Mouse (Mus musculus): Measurements from ENCODE around the gene Lipc.

DNA sequence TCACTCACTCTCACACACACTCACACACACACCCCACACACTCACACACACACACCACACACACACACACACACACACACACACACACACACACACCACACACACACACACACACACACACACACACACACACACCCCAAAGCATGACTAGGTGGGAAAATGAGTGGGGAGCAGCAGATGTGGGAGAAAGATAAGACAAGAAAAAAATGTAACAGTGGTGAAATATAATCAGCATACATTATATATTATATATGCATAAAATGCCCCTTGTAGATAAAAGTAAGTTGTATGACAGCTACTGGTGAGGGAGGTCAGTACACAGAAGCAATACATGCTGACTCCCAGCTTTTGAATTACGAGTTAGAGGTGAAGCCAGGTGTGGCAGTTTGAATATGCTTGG lies 23.6 kb downstream of the Lipc start:
- TF ChIP-seq CTCF (IDR thresholded peaks at IDR 0.05; ENCODE audit: low read depth, low read length) (no peak), GATA1 (IDR thresholded peaks at IDR 0.05; ENCODE audit: borderline replicate concordance, low read length) (no peak), POLR2AphosphoS5 (IDR thresholded peaks at IDR 0.05; ENCODE audit: insufficient replicate concordance, low read depth, low read length) (no peak), GATA2 (IDR thresholded peaks at IDR 0.05; ENCODE audit: borderline replicate concordance, low read depth, low read length) (no peak)
